In the genomic region with DNA sequence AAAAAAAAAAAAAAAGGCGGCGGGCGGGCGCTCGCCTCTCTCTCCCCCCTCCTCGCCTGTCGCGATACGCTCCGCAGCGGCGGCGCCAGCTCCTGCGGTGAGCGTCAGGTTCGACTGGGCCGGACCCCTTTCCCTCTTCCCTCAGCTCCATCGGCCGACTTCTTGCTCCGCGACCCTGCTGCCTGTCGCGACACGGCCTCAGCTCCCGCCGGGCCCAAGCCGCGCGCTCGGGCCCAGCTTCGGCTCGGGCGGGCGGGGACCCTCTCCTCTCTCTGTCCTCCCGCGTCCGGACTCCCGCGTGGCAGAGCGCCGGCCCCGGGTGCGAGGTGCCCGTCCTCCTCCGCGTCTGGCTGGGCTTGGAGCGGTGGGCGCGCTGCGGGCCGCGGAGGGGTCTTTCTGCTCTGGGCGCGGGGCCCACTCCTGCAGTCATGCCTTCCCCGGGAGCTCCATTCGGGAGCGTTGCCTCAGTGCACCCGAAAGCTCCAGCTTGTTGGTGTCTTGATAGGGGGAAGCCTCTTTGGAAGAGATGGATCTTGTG, we compare ENCODE assay signal across 8 mouse cellular contexts. TPM values are rescaled to one million over a fixed set of nuclear protein-coding genes. Genes with fewer than 3 reads are reported as not detected.
A peak's percentile ranks its signal among the peaks of the same experiment; 100 is the strongest.
DNase-seq lines count a peak whose midpoint lies in the region; ATAC-seq lines count a peak whose summit lies in the region.

No protein-coding gene starts in this region.

- no peaks in the 10 kb centered on the region for H3K9me3 ChIP-seq in lung, embryonic 16.5 days (ENCODE audit: control insufficient read depth, low read length)
- H3K9me3 ChIP-seq in hindbrain, embryonic 14.5 days (ENCODE audit: control insufficient read depth, low read length) = no peaks in the 10 kb centered on the region
- H3K9me3 ChIP-seq in midbrain, embryonic 12.5 days = no peaks in the 10 kb centered on the region

- peaks cover 33% of the 10 kb centered on the region for H3K4me1 ChIP-seq in lung, embryonic 16.5 days (replicated peaks; ENCODE audit: control insufficient read depth, insufficient read depth, low read length)
- peaks cover 35% of the 10 kb centered on the region for H3K4me1 ChIP-seq in hindbrain, embryonic 14.5 days (replicated peaks; ENCODE audit: control insufficient read depth, insufficient read depth, low read length)
- H3K4me1 ChIP-seq in midbrain, embryonic 12.5 days = peaks cover 37% of the 10 kb centered on the region

- no peaks in the 10 kb centered on the region for H3K27me3 ChIP-seq in lung, embryonic 16.5 days (ENCODE audit: control insufficient read depth, insufficient read depth, low read depth, low read length)
- no peaks in the 10 kb centered on the region for H3K27me3 ChIP-seq in hindbrain, embryonic 14.5 days (ENCODE audit: control insufficient read depth, insufficient read depth, low read length)
- 0 out of 2 replicates have a peak, but pooled peaks cover 5% of the 10 kb centered on the region for H3K27me3 ChIP-seq in midbrain, embryonic 12.5 days

- peaks cover 11% of the 10 kb centered on the region for H3K36me3 ChIP-seq in lung, embryonic 16.5 days (ENCODE audit: control insufficient read depth, insufficient read depth, low read length)
- peaks cover 19% of the 10 kb centered on the region for H3K36me3 ChIP-seq in hindbrain, embryonic 14.5 days (replicated peaks; ENCODE audit: control insufficient read depth, insufficient read depth)
- peaks cover 20% of the 10 kb centered on the region for H3K36me3 ChIP-seq in midbrain, embryonic 12.5 days

- H3K4me3 ChIP-seq in lung, embryonic 16.5 days (ENCODE audit: low read length) = peak overlapping the region; percentile 98
- H3K4me3 ChIP-seq in hindbrain, embryonic 14.5 days (replicated peaks; ENCODE audit: low read length) = peak overlapping the region; percentile 85
- H3K4me3 ChIP-seq in midbrain, embryonic 12.5 days = peak overlapping the region; percentile 99

- H3K27ac ChIP-seq in lung, embryonic 16.5 days (ENCODE audit: low read length) = peak overlapping the region; percentile 99
- H3K27ac ChIP-seq in hindbrain, embryonic 14.5 days = peak overlapping the region; percentile 93
- peak overlapping the region; percentile 96 for H3K27ac ChIP-seq in midbrain, embryonic 12.5 days (replicated peaks)

- whole genome bisulfite sequencing in lung, embryonic 16.5 days = 0% methylated on average over 51 of the region's 58 CpGs
- under 1% methylated on average over 31 of the region's 58 CpGs for WGBS in hindbrain, embryonic 14.5 days
- WGBS in midbrain, embryonic 12.5 days = under 1% methylated on average over 43 of the region's 58 CpGs

- 0 out of 2 replicates have a peak, but pooled peaks have one; percentile 1 for ATAC-seq in cerebellum, adult (ENCODE audit: insufficient number of reproducible peaks, low FRiP score, low TSS enrichment)
- ATAC-seq in lung, embryonic 16.5 days (ENCODE audit: low read depth) = peak; percentile 0; the same call in 1 of the 2 replicates
- ATAC-seq in hindbrain, embryonic 14.5 days (ENCODE audit: low FRiP score) = peak; percentile 5; the same call in 1 of the 2 replicates
- ATAC-seq in midbrain, embryonic 12.5 days (ENCODE audit: low FRiP score, low read depth) = no peak; the same call in 1 of the 2 replicates

- H3K4me2 ChIP-seq in lung, embryonic 16.5 days (ENCODE audit: low read depth, low read length) = peak overlapping the region; percentile 93
- peak overlapping the region; percentile 75 for H3K4me2 ChIP-seq in hindbrain, embryonic 14.5 days (replicated peaks)
- peak overlapping the region; percentile 83 for H3K4me2 ChIP-seq in midbrain, embryonic 12.5 days (replicated peaks)

- peak overlapping the region; percentile 97 for H3K9ac ChIP-seq in lung, embryonic 16.5 days (ENCODE audit: low read length)
- peak overlapping the region; percentile 93 for H3K9ac ChIP-seq in hindbrain, embryonic 14.5 days
- peak overlapping the region; percentile 100 for H3K9ac ChIP-seq in midbrain, embryonic 12.5 days (replicated peaks)

- no peak for DNase-seq in cerebellum, adult 11 months
- DNase-seq in lung, adult 18-20 months = no peak
- peak; percentile 28 for DNase-seq in hindbrain, embryonic 14.5 days (ENCODE audit: low spot score)
- DNase-seq in urinary bladder, postnatal 36 days (ENCODE audit: low spot score in 2 of 2) = no peak
- DNase-seq in kidney, postnatal 14 days = no peak

RNA-seq across cellular contexts. Expression of a gene that starts 0.5 kb away (rescaled TPM):
- polyA plus RNA-seq in lung, embryonic 16.5 days (2015; fragmentation: Nextera tagmentation; extraction: Ambion mirVana) = 52.6 and 66.3 TPM in 2 replicates
- 34.4 and 39.2 TPM in 2 replicates for polyA plus RNA-seq in hindbrain, embryonic 14.5 days (2014; fragmentation: Nextera tagmentation; extraction: Ambion mirVana)
- polyA plus RNA-seq in midbrain, embryonic 12.5 days (2016; fragmentation: Nextera tagmentation; extraction: Ambion mirVana) = 59.5 and 67.5 TPM in 2 replicates

RNA-seq across cellular contexts. Expression of a gene that starts 15.8 kb away (rescaled TPM):
- polyA plus RNA-seq in lung, embryonic 16.5 days (2015; fragmentation: Nextera tagmentation; extraction: Ambion mirVana) = 89.6 and 91.0 TPM in 2 replicates
- 79.5 and 80.8 TPM in 2 replicates for polyA plus RNA-seq in hindbrain, embryonic 14.5 days (2014; fragmentation: Nextera tagmentation; extraction: Ambion mirVana)
- polyA plus RNA-seq in midbrain, embryonic 12.5 days (2016; fragmentation: Nextera tagmentation; extraction: Ambion mirVana) = 121 and 131 TPM in 2 replicates

RNA-seq across cellular contexts. Expression of a gene that starts 15.8 kb away (rescaled TPM):
- 19.1 and 19.9 TPM in 2 replicates for polyA plus RNA-seq in lung, embryonic 16.5 days (2015; fragmentation: Nextera tagmentation; extraction: Ambion mirVana)
- polyA plus RNA-seq in hindbrain, embryonic 14.5 days (2014; fragmentation: Nextera tagmentation; extraction: Ambion mirVana) = 27.0 and 31.7 TPM in 2 replicates
- polyA plus RNA-seq in midbrain, embryonic 12.5 days (2016; fragmentation: Nextera tagmentation; extraction: Ambion mirVana) = 29.9 and 37.1 TPM in 2 replicates

RNA-seq across cellular contexts. Expression of a gene that starts 20.1 kb away (rescaled TPM):
- polyA plus RNA-seq in lung, embryonic 16.5 days (2015; fragmentation: Nextera tagmentation; extraction: Ambion mirVana) = 12.2 and 13.5 TPM in 2 replicates
- polyA plus RNA-seq in hindbrain, embryonic 14.5 days (2014; fragmentation: Nextera tagmentation; extraction: Ambion mirVana) = 10.5 and 11.7 TPM in 2 replicates
- 23.1 and 25.6 TPM in 2 replicates for polyA plus RNA-seq in midbrain, embryonic 12.5 days (2016; fragmentation: Nextera tagmentation; extraction: Ambion mirVana)

RNA-seq across cellular contexts. Expression of a gene that starts 28.4 kb away (rescaled TPM):
- polyA plus RNA-seq in lung, embryonic 16.5 days (2015; fragmentation: Nextera tagmentation; extraction: Ambion mirVana) = 502 and 505 TPM in 2 replicates
- polyA plus RNA-seq in hindbrain, embryonic 14.5 days (2014; fragmentation: Nextera tagmentation; extraction: Ambion mirVana) = 503 and 642 TPM in 2 replicates
- 341 and 342 TPM in 2 replicates for polyA plus RNA-seq in midbrain, embryonic 12.5 days (2016; fragmentation: Nextera tagmentation; extraction: Ambion mirVana)
